Mouse (Mus musculus) granulocyte monocyte progenitor cell, adult 5-6 weeks (primary cell): Measurements from ENCODE around the gene Cinp. TPM values are rescaled to one million over a fixed set of nuclear protein-coding genes. Genes with fewer than 3 reads are reported as not detected.
"Not testable (repeated sequence)": the region's sequence is repeated elsewhere in the genome, so short reads cannot be mapped to it uniquely, and the experiment has no call there.

ENCODE experiments used
- ATAC-seq: replicated peaks from 2 replicates; pipeline ENCODE4 v1.8.0; 2016; ENCODE audit warnings: mild to moderate bottlenecking, moderate TSS enrichment, inconsistent platforms; ENCODE audit not compliant: poor library complexity, severe bottlenecking
- total RNA-seq, 2 experiments: library from RNA; stranded (forward) in 1 of 2; stranded (reverse) in 1 of 2; fragments of 200-712, 200-1000 nt in 1 of 2; fragments of >200 nt in 1 of 2; fragmentation: Nextera tagmentation in 1 of 2; gene quantifications; 2 replicates each; pipeline ENCODE4 v1.2.3; 2014 to 2017

The Cinp gene
- total RNA-seq, 2 experiments from 2014 or later, result 53.0 to 80.7 TPM

GRCm38 (mm10) chr12:110861256-110861655 lies 27.7 kb downstream of the Cinp start:
- ATAC-seq, result no peak

DNA sequence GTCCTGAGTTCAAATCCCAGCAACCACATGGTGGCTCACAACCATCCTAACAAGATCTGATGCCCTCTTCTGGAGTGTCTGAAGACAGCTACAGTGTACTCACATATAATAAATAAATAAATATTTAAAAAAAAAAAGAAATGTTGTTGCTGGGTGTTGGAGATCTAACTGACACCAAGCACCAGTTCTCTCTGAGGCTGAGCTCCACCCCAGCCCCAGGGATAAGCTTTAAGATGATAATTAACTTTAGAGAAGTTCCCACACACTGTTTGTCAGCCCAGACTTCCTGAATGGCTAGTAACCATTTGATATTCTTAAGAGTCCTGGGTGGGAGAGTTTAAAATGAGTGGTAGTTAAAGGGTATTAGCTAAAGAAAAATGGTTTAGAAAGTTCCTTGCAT lies 28.7 kb downstream of the Cinp start:
- ATAC-seq, result no peak

- ATAC-seq, result not testable (repeated sequence)
Measured at GRCm38 (mm10) chr12:110858681-110859080, 30.3 kb downstream of the Cinp start.

- ATAC-seq, result no peak; the same call in 1 of the 2 replicates
Measured at GRCm38 (mm10) chr12:110857196-110857595, 31.7 kb downstream of the Cinp start.

DNA sequence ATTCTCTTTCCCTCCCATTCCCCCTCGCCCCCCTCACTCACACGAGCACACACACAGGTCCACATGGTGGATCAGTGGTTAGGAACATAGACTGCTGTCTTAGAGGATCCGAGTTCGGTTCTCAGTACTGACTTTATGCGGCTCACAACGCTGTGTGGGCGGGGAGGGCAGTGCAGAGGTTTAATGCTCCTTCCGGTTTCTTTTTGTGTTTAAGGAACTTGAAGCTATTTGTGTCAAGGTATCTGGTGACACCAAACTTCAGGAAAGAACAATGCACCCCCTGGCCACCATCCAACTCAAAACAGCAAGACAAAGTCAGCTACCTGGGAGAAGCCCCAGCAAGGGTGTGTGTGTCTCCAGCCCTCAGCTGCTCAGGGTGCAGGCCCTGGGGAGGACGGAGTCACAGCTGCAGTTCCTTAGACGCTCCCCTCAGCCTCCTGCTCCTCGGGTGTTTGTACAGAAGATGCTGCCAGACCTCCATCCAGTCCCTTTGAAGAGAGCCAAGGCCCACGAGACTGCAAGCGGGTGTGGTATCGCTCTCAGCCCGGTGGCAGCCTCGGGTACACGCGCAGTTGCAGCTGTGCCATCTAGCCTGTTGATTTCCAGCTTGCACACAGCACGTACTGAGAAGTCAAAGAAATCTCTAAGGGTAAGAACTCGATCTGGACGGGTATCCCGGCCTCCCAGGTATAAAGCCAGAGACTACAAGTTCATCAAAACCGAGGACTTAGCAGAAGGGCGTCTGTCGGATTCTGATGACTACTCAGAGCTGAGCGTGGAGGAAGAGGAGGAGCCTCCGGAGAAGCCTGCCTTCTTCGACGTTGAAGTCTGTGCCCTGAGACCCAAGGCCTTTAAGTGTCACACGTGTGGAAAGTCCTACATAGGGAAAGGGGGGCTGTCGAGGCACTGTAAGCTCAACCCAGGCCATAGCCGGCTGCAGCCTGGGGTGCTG lies 33.9 kb downstream of the Cinp start:
- peak; percentile 34 for ATAC-seq

GRCm38 (mm10) chr12:110851923-110852322 lies 37.0 kb downstream of the Cinp start:
- ATAC-seq, result peak; percentile 29

DNA sequence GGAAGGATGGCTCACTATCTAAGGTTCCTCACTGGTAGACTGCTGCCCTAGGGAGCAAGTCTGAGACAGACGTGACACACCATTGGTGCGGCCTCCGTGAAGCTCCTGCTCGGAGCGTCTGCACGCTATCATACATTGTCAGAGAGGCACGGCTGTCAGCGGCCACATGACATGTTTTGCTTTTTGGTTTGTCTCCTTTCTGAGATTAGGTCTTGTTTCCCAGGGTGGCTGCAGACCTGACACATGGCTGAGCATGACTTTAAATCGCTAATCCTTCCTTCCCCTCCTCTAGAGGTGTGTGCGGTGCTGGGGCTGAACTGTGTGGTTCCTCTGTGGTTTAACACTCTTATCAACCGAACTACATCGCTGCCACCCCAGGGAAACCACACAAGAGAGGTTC lies 37.5 kb downstream of the Cinp start:
- ATAC-seq, result peak; percentile 16; the same call in 1 of the 2 replicates

GRCm38 (mm10) chr12:110850929-110851256 lies 38.1 kb downstream of the Cinp start:
- ATAC-seq, result no peak

GRCm38 (mm10) chr12:110850010-110850928 lies 38.7 kb downstream of the Cinp start, which contains the start of gene Zfp839:
Gene Zfp839 (plus strand): TSS chr12:110850253.
- peak; percentile 58 for ATAC-seq

DNA sequence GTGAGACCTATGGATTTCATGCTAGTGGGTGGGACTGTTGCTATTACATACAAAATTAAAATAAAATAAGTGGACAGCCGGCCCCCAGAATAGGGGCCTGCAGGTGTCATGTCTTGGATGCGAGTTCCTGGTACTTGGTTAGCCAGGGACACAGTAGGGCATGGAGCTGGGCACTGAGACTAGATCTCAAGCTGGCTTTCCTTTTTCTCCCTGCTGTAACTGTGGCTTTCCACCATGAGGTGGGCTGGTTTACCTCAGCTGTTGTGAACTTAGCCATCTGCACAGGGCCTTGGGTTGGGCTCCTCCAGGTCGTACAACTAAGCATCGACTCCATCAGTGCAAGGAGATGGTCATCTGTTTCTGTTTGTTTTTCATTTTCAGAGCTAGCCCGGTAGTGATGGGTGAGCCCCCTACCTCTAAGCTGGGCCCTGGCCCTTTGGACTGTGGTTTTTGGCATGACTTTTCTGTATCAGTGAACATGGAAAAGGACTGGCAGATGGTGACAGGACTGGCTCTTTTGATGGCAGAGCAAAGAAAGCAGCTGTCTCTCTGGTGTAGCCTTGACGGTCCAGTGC lies 42.7 kb downstream of the Cinp start:
- ATAC-seq, result no peak

- peak; percentile 73 for ATAC-seq
Measured at GRCm38 (mm10) chr12:110845131-110845880, 43.6 kb downstream of the Cinp start.

- peak; percentile 20 for ATAC-seq
Measured at GRCm38 (mm10) chr12:110844227-110845130, 44.5 kb downstream of the Cinp start.

GRCm38 (mm10) chr12:110843194-110844048 lies 45.5 kb downstream of the Cinp start:
- ATAC-seq, result peak; percentile 48

GRCm38 (mm10) chr12:110841731-110842493 lies 47.0 kb downstream of the Cinp start:
- no peak for ATAC-seq

- ATAC-seq, result peak; percentile 42
Measured at GRCm38 (mm10) chr12:110840348-110841198, 48.4 kb downstream of the Cinp start, which contains the start of gene Mok. Gene Mok (minus strand): TSS chr12:110840939.

- ATAC-seq, result no peak
Measured at GRCm38 (mm10) chr12:110837850-110838249, 51.1 kb downstream of the Cinp start.
